Mouse (Mus musculus): Measurements from ENCODE around the gene Nlrp1b. TPM values are rescaled to one million over a fixed set of nuclear protein-coding genes. Genes with fewer than 3 reads are reported as not detected.

Gene Nlrp1b
- polyA plus RNA-seq, 1 experiment = 0.01 TPM

DNA sequence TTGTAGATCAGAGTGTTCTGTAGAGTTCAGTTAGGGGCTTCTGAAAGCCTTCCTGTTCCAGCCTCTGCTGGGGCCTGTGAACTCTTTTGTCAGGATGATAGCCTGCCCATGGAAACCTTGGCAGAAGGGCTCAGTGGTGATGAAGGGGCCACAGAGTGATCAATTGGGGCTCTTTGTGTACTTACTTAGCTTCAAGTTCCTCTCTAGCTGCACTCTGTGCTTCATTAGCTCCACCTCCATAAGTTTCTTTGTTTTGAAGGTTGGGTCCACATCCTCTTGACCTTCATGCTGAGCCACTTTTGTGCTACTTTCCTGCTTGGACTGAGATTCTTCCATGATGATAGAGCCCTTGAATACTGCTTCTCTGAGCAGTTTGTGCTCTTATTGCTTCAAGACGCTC, 88.5 kb downstream of the Nlrp1b start:
- Histone ChIP-seq H3K4me2 (ENCODE audit: low read depth) (no peak overlapping the region), H3K4me3 (no peak overlapping the region), H3K27me3 (ENCODE audit: control insufficient read depth, insufficient read depth, insufficient read length) (no peaks in the 10 kb centered on the region), H3K79me2 (ENCODE audit: control insufficient read depth, insufficient read depth) (no peaks in the 10 kb centered on the region), H3ac (ENCODE audit: control insufficient read depth, insufficient read length) (no peak overlapping the region), H3K36me3 (ENCODE audit: control insufficient read depth, insufficient read depth) (no peaks in the 10 kb centered on the region)
- TF ChIP-seq SRF (IDR thresholded peaks at IDR 0.05; ENCODE audit: control insufficient read depth, insufficient read length, low read depth) = no peak
- TF ChIP-seq TCF3 (IDR thresholded peaks at IDR 0.05; ENCODE audit: insufficient read length, low read depth) = no peak
- no peak for TF ChIP-seq POLR2AphosphoS2 (IDR thresholded peaks at IDR 0.05; ENCODE audit: insufficient read length, low read depth)
- TF ChIP-seq CEBPB (IDR thresholded peaks at IDR 0.05; ENCODE audit: insufficient read depth, poor library complexity, severe bottlenecking) = no peak
- TF ChIP-seq MAX (IDR thresholded peaks at IDR 0.05; ENCODE audit: low read depth) = no peak
- TF ChIP-seq TCF12 (IDR thresholded peaks at IDR 0.05; ENCODE audit: insufficient read depth, poor library complexity, severe bottlenecking) = no peak

DNA sequence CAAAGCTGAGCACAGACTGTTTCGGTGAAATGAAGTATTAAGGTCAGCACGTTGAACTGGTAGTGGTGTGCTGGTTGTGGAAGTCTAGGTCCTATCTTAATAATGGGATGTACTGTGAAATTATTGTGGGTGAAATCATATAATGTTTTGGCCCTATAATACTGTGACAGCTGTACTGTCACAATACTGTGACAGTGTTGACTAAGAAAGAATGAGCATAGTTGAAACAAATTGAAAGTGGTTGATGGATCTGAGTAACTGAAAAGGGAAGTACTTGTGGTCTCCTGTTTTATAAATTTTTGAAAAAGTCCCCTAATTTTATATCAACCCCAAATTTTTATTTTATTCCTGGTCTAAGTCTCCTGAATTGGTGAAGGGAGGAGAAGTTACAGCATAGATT, 123.4 kb downstream of the Nlrp1b start:
- Histone ChIP-seq H3K27me3 (ENCODE audit: control insufficient read depth, insufficient read depth, insufficient read length) (no peaks in the 10 kb centered on the region), H3K4me2 (ENCODE audit: low read depth) (no peak overlapping the region), H3K4me3 (no peak overlapping the region), H3K36me3 (ENCODE audit: control insufficient read depth, insufficient read depth) (no peaks in the 10 kb centered on the region), H3ac (ENCODE audit: control insufficient read depth, insufficient read length) (no peak overlapping the region), H3K79me2 (ENCODE audit: control insufficient read depth, insufficient read depth) (no peaks in the 10 kb centered on the region)
- TF ChIP-seq USF1 (IDR thresholded peaks at IDR 0.05; ENCODE audit: low read depth) (no peak), SRF (IDR thresholded peaks at IDR 0.05; ENCODE audit: control insufficient read depth, insufficient read length, low read depth) (no peak), CEBPB (IDR thresholded peaks at IDR 0.05; ENCODE audit: insufficient read depth, poor library complexity, severe bottlenecking) (no peak), TCF3 (IDR thresholded peaks at IDR 0.05; ENCODE audit: insufficient read length, low read depth) (no peak), TCF12 (IDR thresholded peaks at IDR 0.05; ENCODE audit: insufficient read depth, poor library complexity, severe bottlenecking) (no peak), E2F4 (IDR thresholded peaks at IDR 0.05; ENCODE audit: insufficient read depth) (no peak), POLR2AphosphoS2 (IDR thresholded peaks at IDR 0.05; ENCODE audit: insufficient read length, low read depth) (no peak), MAX (IDR thresholded peaks at IDR 0.05; ENCODE audit: low read depth) (no peak), POLR2A (IDR thresholded peaks at IDR 0.05; ENCODE audit: insufficient read length, low read depth) (no peak), REST (IDR thresholded peaks at IDR 0.05; ENCODE audit: insufficient read depth, insufficient read length) (no peak), MYOD1 (IDR thresholded peaks at IDR 0.05; ENCODE audit: control insufficient read depth in 1 of 3, insufficient read length in 2 of 3, low read depth in 2 of 3) (no peak), MYOG (IDR thresholded peaks at IDR 0.05; ENCODE audit: control insufficient read depth in 1 of 3, insufficient read depth in 1 of 3, insufficient read length in 2 of 3, low read depth in 2 of 3) (no peak)

DNA sequence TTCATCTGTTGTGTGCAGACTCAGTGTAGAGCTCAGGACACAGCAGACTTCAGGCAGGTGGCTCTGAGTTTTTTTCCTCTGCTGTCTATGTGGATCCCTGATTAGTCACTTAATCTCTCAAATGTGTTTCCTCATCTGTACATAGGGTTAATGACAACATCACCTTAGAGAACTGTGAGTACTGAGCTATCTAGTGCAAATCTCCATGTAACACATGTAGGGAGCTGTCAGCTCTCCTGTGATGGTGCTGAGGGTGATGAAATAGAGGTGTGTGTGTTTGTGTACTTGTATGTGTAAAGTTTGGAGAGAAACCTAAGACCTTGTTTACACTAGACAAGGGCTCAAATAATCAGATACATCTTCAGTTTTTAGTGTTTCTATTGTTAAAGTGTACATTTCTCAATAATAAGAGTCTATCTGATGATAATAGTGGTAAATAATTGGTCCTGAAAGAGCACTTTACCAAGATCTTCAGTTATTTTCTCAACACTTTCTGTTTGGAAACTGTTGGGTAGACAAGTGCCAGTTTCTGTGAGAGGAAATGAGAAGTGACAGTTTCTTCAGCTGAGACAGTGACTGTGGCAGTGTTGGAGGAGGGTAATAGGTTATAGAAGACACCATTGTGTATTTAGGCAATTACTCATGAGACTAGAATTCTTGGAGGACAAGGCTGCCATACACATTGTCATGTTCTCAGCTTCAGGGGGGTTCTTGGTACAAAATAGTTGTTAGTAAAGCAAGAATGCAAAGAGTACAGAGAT, 124.1 kb downstream of the Nlrp1b start:
- no peaks in the 10 kb centered on the region for H3K36me3 ChIP-seq (ENCODE audit: control insufficient read depth, insufficient read depth)
- no peak overlapping the region for H3K4me3 ChIP-seq
- H3K4me2 ChIP-seq (ENCODE audit: low read depth) = no peak overlapping the region
- no peaks in the 10 kb centered on the region for H3K79me2 ChIP-seq (ENCODE audit: control insufficient read depth, insufficient read depth)
- TF ChIP-seq MYOG (IDR thresholded peaks at IDR 0.05; ENCODE audit: control insufficient read depth in 1 of 3, insufficient read depth in 1 of 3, insufficient read length in 2 of 3, low read depth in 2 of 3) (no peak), MAX (IDR thresholded peaks at IDR 0.05; ENCODE audit: low read depth) (no peak), TCF3 (IDR thresholded peaks at IDR 0.05; ENCODE audit: insufficient read length, low read depth) (no peak), SRF (IDR thresholded peaks at IDR 0.05; ENCODE audit: control insufficient read depth, insufficient read length, low read depth) (no peak), E2F4 (IDR thresholded peaks at IDR 0.05; ENCODE audit: insufficient read depth) (no peak), CEBPB (IDR thresholded peaks at IDR 0.05; ENCODE audit: insufficient read depth, poor library complexity, severe bottlenecking) (no peak), TCF12 (IDR thresholded peaks at IDR 0.05; ENCODE audit: insufficient read depth, poor library complexity, severe bottlenecking) (no peak), POLR2AphosphoS2 (IDR thresholded peaks at IDR 0.05; ENCODE audit: insufficient read length, low read depth) (no peak), MYOD1 (IDR thresholded peaks at IDR 0.05; ENCODE audit: control insufficient read depth in 1 of 3, insufficient read length in 2 of 3, low read depth in 2 of 3) (no peak), REST (IDR thresholded peaks at IDR 0.05; ENCODE audit: insufficient read depth, insufficient read length) (no peak), USF1 (IDR thresholded peaks at IDR 0.05; ENCODE audit: low read depth) (no peak)
- H3K27me3 ChIP-seq (ENCODE audit: control insufficient read depth, insufficient read depth, insufficient read length) = no peaks in the 10 kb centered on the region
- no peak overlapping the region for H3ac ChIP-seq (ENCODE audit: control insufficient read depth, insufficient read length)

DNA sequence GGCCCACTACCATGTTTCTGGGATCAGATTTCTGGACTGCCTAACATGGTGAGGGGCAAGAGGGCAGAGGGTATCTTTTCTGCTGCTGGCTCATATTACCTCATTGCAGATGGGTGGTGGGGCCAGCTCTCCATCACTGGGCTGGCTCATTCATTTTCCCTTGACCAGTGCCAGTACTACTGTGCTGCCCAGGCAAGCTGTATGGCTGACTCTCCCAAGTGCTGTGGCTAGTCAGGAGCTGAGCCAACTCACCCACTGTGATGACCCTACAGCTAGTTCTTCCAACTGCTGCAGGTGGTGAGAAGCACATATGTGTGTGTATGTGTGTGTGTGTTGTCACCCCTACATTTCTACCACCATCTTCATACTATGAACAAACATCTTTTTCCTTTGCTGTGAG, 126.6 kb downstream of the Nlrp1b start:
- Histone ChIP-seq H3ac (ENCODE audit: control insufficient read depth, insufficient read length) (no peak overlapping the region), H3K79me2 (ENCODE audit: control insufficient read depth, insufficient read depth) (no peaks in the 10 kb centered on the region), H3K27me3 (ENCODE audit: control insufficient read depth, insufficient read depth, insufficient read length) (no peaks in the 10 kb centered on the region), H3K4me3 (no peak overlapping the region), H3K36me3 (ENCODE audit: control insufficient read depth, insufficient read depth) (no peaks in the 10 kb centered on the region), H3K4me2 (ENCODE audit: low read depth) (no peak overlapping the region)
- TF ChIP-seq REST (IDR thresholded peaks at IDR 0.05; ENCODE audit: insufficient read depth, insufficient read length) = no peak
- TF ChIP-seq MYOG (IDR thresholded peaks at IDR 0.05; ENCODE audit: control insufficient read depth in 1 of 3, insufficient read depth in 1 of 3, insufficient read length in 2 of 3, low read depth in 2 of 3) = no peak
- TF ChIP-seq MAX (IDR thresholded peaks at IDR 0.05; ENCODE audit: low read depth) = no peak
- no peak for TF ChIP-seq POLR2A (IDR thresholded peaks at IDR 0.05; ENCODE audit: insufficient read length, low read depth)
- no peak for TF ChIP-seq POLR2AphosphoS2 (IDR thresholded peaks at IDR 0.05; ENCODE audit: insufficient read length, low read depth)
- TF ChIP-seq TCF3 (IDR thresholded peaks at IDR 0.05; ENCODE audit: insufficient read length, low read depth) = no peak
- no peak for TF ChIP-seq E2F4 (IDR thresholded peaks at IDR 0.05; ENCODE audit: insufficient read depth)
- TF ChIP-seq TCF12 (IDR thresholded peaks at IDR 0.05; ENCODE audit: insufficient read depth, poor library complexity, severe bottlenecking) = no peak
- TF ChIP-seq CEBPB (IDR thresholded peaks at IDR 0.05; ENCODE audit: insufficient read depth, poor library complexity, severe bottlenecking) = no peak
- no peak for TF ChIP-seq MYOD1 (IDR thresholded peaks at IDR 0.05; ENCODE audit: control insufficient read depth in 1 of 3, insufficient read length in 2 of 3, low read depth in 2 of 3)
- no peak for TF ChIP-seq SRF (IDR thresholded peaks at IDR 0.05; ENCODE audit: control insufficient read depth, insufficient read length, low read depth)
- no peak for TF ChIP-seq USF1 (IDR thresholded peaks at IDR 0.05; ENCODE audit: low read depth)

Other genes with a start within 250 kb of the Nlrp1b start
- 318 TPM for gene C1qbp, start 247.7 kb downstream of the Nlrp1b start, polyA plus RNA-seq (2012; fragmentation: generic; extraction: Trizol)
- gene Dhx33, start 226.3 kb downstream of the Nlrp1b start, polyA plus RNA-seq (2012; fragmentation: generic; extraction: Trizol) = 9.2 TPM
- gene Mis12, start 211.1 kb downstream of the Nlrp1b start, polyA plus RNA-seq (2012; fragmentation: generic; extraction: Trizol) = 11.0 TPM
- gene Derl2, start 210.9 kb downstream of the Nlrp1b start, polyA plus RNA-seq (2012; fragmentation: generic; extraction: Trizol) = 27.6 TPM
- gene 6330403K07Rik, start 197.2 kb downstream of the Nlrp1b start, polyA plus RNA-seq (2012; fragmentation: generic; extraction: Trizol) = 0.11 TPM
- gene Nlrp1a, start 86.0 kb downstream of the Nlrp1b start, polyA plus RNA-seq (2012; fragmentation: generic; extraction: Trizol) = not detected